Mouse (Mus musculus) cerebellum, adult 2 months (tissue): Measurements from ENCODE around the gene Aldh1b1.

ENCODE experiments used
- CTCF ChIP-seq: fragments of 200-500 bp; IDR thresholded peaks from 2 replicates; pipeline ENCODE4 v1.5.1; 2011; ENCODE audit warnings: low read depth, mild to moderate bottlenecking, control low read depth, low read length, moderate library complexity, borderline replicate concordance; ENCODE audit not compliant: insufficient read depth
- POLR2A ChIP-seq: fragments of 200-500 bp; IDR thresholded peaks from 2 replicates; pipeline ENCODE4 v1.6.1; 2011; ENCODE audit warnings: low read length, control low read depth, borderline replicate concordance; ENCODE audit not compliant: insufficient read depth

- TF ChIP-seq CTCF = no peak
- no peak for TF ChIP-seq POLR2A
These were observed 33.1 kb upstream of the Aldh1b1 start for GRCm38 (mm10) chr4:45765565-45766201.
